Mouse (Mus musculus): ENCODE measurements around the gene Kif21b.

The Kif21b gene

DNA sequence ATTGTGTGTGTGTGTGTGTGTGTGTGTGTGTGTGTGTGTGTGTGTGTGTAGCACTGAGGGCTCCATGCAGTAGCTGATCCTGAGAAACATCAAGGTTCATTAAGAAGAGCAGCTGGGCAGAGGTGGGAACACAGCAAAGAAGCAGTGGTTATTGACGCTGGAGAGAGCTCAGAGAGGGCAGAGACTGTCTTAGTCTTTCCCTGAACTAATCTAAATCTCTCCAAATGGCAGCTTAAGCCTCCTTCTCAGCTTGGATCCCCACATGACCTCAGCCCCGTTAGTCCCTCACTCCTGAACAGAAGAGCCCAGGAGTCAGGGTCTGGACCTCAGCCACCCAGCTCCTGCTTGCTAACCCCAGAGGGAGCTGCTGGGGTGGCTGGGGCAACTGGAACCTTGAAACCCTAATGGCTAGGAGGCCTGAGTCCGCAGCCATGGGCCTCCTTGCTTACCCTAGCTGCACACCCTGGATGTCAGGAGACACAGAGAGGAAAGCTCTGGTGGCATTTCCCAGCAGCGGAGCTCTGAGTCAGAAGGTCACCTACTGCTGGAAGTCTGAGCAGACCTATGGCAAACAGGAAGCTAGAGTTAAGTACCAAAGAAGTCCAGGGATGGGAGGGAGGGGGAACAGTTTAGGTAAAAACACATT is 2.1 kb upstream of the Kif21b start:
- no peak for DNase-seq (ENCODE audit: low read depth)

DNA sequence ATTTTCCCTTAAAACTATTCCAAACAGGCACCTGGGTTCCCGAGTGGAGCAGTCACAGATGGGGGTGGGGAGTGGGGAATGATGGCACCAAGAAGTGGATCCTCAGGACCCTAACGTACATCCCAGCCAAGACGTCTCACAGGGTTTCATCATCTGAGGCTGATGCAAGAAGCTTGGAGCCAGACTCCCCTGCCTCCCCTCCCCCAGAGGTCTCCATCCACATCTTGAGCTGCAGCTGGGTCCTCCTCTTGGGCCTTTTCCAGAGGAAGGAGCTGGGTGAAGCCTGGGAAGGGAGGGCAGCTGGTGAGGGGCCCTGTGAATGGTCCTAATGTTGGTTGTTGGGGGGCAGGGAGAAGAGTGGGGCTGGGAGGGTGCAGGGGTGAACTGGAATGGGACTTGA is 1.1 kb upstream of the Kif21b start:
- DNase-seq (ENCODE audit: low read depth) = no peak

DNA sequence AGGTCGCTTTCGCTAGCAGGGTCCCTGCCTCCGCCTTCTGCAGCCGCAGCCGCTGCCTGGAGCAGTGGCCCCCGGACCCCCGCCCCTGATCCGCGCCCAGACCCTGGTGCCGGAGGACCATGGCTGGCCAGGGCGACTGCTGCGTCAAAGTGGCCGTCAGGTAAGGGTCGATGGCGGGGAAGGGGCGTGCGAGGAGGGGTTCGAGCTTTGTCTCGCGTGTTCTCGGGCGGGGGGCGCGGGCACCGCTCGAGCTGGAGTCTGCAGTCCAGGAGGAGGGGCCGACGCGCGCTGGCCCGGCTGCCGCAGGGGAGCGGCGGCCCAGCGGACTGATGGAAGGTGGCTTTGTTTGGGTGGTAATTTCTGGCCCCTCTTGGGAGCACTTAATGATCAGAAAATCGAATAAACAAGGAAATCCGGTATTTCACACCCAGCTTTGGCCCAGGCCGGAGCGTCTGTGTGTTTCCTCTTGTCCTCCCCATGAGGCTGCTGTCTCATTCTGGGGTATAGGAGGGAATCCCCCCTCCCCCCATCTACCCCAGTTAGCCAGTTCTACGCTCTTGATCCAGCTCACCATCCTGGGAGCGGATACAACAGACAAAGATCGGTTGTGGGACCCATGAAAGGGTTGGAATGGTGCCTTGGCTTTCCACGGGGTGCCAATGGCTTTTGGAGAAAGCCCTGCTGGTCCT is 558 bp downstream of the Kif21b start:
- no peak for DNase-seq (ENCODE audit: low read depth)

- DNase-seq (ENCODE audit: low read depth) = peak; percentile 46
These were observed 1.4 kb downstream of the Kif21b start for GRCm38 (mm10) chr1:136132386-136133201.

DNA sequence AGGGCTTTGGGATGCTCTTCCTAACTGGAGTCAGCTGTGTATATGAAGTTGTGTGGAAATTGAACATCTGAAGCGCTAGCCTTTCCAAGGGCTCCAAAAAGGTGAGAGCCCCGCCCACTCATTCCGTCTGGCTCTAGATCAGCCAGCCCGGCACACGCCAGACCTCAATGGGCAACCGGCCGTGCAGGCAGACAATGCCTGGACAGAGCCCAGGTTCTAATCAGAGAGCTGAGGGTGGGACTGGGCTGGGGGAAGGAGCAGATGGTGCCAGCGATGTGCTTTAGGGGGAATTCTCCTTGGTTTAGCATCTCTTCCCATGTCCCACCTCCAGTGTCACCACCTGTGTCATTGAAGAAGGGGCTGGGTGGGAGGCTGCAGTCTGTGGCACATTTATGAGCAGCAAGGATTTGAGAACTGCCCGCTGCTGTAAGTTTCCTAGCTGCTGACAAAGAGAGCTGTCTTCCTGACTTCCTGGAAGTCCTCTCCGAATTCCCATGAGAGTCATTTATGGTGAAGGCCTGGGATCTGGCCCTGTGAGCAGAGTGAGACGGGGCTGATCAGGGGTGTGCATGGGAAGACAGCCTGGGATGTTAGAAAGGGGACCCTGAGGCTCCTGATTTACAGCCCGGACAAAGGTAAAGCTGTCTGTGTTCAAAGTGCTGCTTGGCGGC is 2.5 kb downstream of the Kif21b start:
- DNase-seq (ENCODE audit: low read depth) = no peak

- DNase-seq (ENCODE audit: low read depth) = no peak
These were observed 3.4 kb downstream of the Kif21b start for GRCm38 (mm10) chr1:136134547-136134946.

DNA sequence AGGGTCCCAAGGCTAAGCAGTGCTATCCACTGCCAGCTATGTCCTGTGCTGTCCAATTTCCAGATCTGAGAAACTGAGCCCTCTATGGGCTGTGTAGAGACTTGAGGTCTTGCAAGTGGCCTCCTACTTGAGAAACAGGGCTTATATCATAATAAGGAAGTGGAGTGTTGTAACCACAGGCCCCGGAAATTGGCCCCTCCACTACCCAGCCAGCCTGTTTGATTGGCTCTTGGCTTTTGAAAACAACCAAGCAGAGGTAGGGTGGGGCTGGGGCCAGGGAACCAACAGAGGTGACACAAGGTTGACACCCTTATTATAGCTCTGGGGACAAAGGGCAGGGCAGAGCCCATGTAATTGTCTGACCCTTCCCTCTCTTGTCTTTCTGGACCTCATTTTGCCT is 3.9 kb downstream of the Kif21b start:
- DNase-seq (ENCODE audit: low read depth) = peak; percentile 88

- DNase-seq (ENCODE audit: low read depth) = peak; percentile 61
These were observed 4.7 kb downstream of the Kif21b start for GRCm38 (mm10) chr1:136135777-136136444.

GRCm38 (mm10) chr1:136136547-136136946 is 5.4 kb downstream of the Kif21b start:
- DNase-seq (ENCODE audit: low read depth) = no peak

DNA sequence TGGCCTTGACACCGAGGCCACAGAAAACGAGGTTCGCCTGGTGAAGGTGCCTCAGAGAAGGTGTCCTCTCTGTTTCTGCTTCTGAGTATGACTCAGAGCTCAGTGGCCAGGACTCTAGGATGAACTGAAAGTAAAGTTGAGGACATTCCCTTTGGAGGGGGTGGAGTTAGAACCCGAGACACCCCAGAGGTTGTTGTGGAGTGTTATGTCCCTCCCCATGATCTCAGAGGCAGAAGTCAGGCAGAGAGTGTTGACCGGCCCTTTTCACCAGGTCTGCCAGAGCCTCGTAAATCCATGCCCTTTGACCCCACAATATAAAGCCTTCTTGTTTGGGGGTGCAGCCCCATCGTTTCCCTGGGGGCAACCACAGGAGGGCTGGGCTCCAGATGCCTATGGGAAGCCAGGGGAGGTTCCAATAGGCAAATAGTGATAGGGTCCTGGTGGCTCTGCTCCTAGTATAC is 5.9 kb downstream of the Kif21b start:
- no peak for DNase-seq (ENCODE audit: low read depth)

- peak; percentile 75 for DNase-seq (ENCODE audit: low read depth)
These were observed 6.4 kb downstream of the Kif21b start for GRCm38 (mm10) chr1:136137575-136137974.

- DNase-seq (ENCODE audit: low read depth) = peak; percentile 52
These were observed 7.1 kb downstream of the Kif21b start for GRCm38 (mm10) chr1:136138191-136138830.

DNA sequence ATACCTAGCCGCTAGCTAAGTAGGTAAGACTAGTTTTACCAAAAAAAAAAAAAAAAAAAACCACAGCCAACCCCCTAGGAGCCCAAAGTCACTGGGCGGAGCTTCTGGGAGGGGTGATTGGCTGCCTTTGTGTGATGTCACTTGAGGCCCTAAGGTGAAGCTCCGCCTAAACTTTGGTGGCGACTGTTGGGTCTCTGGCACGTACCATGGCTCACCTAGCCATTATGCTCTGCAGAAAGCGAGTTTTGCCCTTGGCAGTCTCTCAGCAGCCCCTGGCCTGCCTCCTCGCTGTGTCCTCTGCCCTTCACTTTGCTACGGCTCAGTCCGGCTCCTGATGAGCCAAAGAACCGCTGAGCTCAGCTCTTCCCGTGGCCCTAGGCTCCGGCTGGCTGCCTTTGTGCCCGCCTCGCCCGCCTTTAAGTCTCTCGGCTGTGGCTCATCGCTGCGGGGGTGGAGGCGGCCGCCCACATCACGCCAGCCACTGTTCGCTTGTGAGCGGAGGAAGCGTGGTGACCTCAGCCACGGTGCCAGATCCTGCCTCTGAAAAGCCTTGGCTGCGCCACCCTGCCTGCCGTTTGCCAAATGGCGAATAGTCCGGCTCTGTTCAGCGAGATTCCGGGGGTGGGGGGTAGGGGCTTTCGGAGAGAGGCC is 8.9 kb downstream of the Kif21b start:
- peak; percentile 94 for DNase-seq (ENCODE audit: low read depth)

DNA sequence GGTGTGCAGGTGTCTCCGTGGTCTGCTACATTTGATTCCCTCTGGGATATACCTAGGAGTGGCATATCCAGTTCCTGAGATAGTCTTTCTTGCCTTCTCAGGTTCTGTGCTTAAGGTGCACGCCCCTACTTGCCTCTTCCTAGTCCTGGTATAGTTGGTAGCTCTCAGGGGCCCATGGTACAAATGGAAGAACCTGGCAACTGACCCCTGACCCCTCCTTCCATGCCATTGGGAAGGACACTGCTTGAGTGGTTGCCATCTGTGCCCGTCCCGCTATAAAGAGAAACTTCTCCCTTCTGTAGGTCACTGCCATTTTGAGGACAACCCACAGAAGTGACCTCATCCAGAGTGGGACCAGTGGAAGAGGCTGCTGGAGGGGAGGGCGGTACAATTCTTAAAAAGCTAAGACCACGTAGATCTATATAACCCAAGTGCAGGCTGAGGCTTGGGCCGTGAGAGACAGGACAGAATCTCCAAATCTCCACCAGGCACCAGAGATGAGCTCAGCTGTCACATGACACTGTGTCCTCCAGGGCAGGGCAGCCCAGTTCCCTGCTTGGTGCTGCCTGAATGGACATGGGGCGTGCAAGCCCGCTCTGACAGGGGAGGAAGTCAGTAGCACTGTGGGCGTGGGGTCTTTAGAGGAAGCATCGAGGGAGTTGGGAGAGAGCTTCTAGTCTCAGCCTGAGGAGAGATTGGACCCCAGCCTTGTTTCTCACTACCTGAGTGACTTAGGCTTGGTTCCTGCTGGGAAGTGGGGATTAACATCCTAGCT is 10.2 kb downstream of the Kif21b start:
- no peak for DNase-seq (ENCODE audit: low read depth)

DNA sequence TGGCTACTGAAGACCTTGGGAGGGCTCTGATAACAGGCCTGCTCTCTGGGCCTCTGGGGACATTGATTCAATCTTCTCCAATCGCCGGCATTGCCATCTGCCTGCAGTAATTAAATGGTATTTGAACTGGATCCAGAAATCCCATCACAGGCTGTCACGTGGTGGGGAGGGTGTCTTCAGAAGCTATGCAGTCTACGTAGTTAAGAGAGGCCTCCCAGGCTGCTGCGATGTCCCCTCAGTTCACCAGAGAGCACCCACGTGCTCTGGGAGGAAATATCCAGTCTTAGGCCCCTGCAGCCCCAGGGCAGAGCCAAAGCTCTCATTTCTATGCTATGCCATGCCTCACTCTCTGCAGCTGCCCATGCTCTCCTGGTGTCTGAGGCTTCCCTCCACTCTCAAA is 11.1 kb downstream of the Kif21b start:
- no peak for DNase-seq (ENCODE audit: low read depth)

GRCm38 (mm10) chr1:136143514-136143913 is 12.3 kb downstream of the Kif21b start:
- no peak for DNase-seq (ENCODE audit: low read depth)

- DNase-seq (ENCODE audit: low read depth) = no peak
These were observed 18.5 kb downstream of the Kif21b start for GRCm38 (mm10) chr1:136149702-136150101.

- DNase-seq (ENCODE audit: low read depth) = no peak
These were observed 20.2 kb downstream of the Kif21b start for GRCm38 (mm10) chr1:136151371-136151770.

DNA sequence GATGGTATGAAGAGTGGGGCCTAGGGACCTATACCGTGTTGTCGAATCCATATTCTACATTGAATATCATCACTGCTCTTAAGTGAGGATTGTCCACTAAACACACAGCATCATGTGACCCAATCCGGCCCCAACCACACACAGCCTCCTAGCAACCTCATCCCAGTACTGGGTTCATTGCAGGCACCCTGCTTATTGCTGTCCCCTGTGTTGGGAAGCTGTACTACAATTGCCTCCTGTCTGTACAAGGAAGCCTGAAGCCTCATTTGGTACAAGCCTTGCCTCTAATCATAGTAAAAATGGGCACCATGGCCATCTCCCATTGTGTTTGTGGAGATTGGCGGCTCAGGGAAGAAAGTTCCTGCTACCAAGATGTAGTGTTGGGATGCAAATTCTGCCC is 25.1 kb downstream of the Kif21b start:
- no peak for DNase-seq (ENCODE audit: low read depth)

DNA sequence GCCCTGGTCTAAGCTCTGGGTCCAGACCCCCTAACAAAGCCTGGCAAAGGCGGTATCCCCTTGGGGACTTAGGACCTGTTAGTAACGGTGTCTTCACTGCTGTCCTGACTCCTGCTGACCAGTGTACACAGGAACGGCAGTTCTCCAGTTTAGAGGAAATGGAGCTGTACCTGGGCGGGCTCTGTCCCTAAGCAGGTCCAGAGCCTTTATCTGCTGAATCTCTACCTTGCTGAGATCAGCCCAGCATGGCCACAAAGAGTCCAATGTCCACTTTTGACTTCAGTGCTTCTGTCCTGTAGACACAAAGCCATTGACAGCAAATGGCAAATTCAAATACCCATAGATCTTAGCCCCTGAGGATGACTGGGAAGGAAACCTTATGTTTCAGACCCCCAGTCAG is 25.8 kb downstream of the Kif21b start:
- DNase-seq (ENCODE audit: low read depth) = no peak
